Mouse (Mus musculus) frontal cortex, postnatal 14 days (tissue): Measurements from ENCODE around the gene Surf2.
A peak's percentile ranks its signal among the peaks of the same experiment; 100 is the strongest.
"Not testable (repeated sequence)": the region's sequence is repeated elsewhere in the genome, so short reads cannot be mapped to it uniquely, and the experiment has no call there.

Experiments
- DNase-seq, 2 experiments: peaks; one replicate each; pipeline ENCODE4 v3.0.0; 2022; ENCODE audit warnings: low spot score in 2 of 2

Gene Surf2

GRCm38 (mm10) chr2:26915927-26916728 is at the start of gene Surf2, which contains the start of gene Surf1:
Gene Surf2, plus strand, starts transcription at chr2:26916367.
Gene Surf1, minus strand, starts transcription at chr2:26916530.
- peak; percentile 80 to 81 for DNase-seq

- DNase-seq: no peak
These were observed 45.5 kb upstream of the Surf2 start for GRCm38 (mm10) chr2:26870666-26871065.

GRCm38 (mm10) chr2:26878571-26878970 is 37.6 kb upstream of the Surf2 start:
- no peak for DNase-seq

GRCm38 (mm10) chr2:26885541-26885940 is 30.6 kb upstream of the Surf2 start:
- DNase-seq: not testable (repeated sequence)

- DNase-seq: not testable (repeated sequence)
These were observed 30.0 kb upstream of the Surf2 start for GRCm38 (mm10) chr2:26886170-26886569.

- DNase-seq: no peak
These were observed 20.3 kb upstream of the Surf2 start for GRCm38 (mm10) chr2:26895898-26896297.

GRCm38 (mm10) chr2:26900731-26901130 is 15.4 kb upstream of the Surf2 start:
- DNase-seq: no peak

GRCm38 (mm10) chr2:26901834-26902400 is 14.2 kb upstream of the Surf2 start:
- no peak for DNase-seq

GRCm38 (mm10) chr2:26902467-26903220 is 13.5 kb upstream of the Surf2 start, which contains the start of gene Surf6:
Gene Surf6, minus strand, starts transcription at chr2:26902879.
- DNase-seq: peak; percentile 93 to 94

- no peak for DNase-seq
These were observed 12.9 kb upstream of the Surf2 start for GRCm38 (mm10) chr2:26903311-26903710.

- DNase-seq: no peak
These were observed 10.2 kb upstream of the Surf2 start for GRCm38 (mm10) chr2:26905936-26906335.

- DNase-seq: no peak
These were observed 9.7 kb upstream of the Surf2 start for GRCm38 (mm10) chr2:26906431-26906830.

- no peak for DNase-seq
These were observed 9.1 kb upstream of the Surf2 start for GRCm38 (mm10) chr2:26907109-26907508.

GRCm38 (mm10) chr2:26908710-26909386 is 7.3 kb upstream of the Surf2 start:
- no peak for DNase-seq

GRCm38 (mm10) chr2:26909387-26909784 is 6.8 kb upstream of the Surf2 start:
- DNase-seq: no peak

GRCm38 (mm10) chr2:26910124-26910993 is 5.8 kb upstream of the Surf2 start, which contains the start of the genes Med22 and Rpl7a:
Gene Med22, minus strand, starts transcription at chr2:26910677.
Gene Rpl7a, plus strand, starts transcription at chr2:26910764.
- peak; percentile 98 to 100 for DNase-seq

GRCm38 (mm10) chr2:26910994-26911765 is 5.0 kb upstream of the Surf2 start:
- DNase-seq: peak; percentile 52 to 59

GRCm38 (mm10) chr2:26912253-26912770 is 3.9 kb upstream of the Surf2 start:
- DNase-seq: no peak

- DNase-seq: no peak
These were observed 2.6 kb upstream of the Surf2 start for GRCm38 (mm10) chr2:26913416-26914147.
